Mouse (Mus musculus): ENCODE measurements around the gene A930033H14Rik.

DNA sequence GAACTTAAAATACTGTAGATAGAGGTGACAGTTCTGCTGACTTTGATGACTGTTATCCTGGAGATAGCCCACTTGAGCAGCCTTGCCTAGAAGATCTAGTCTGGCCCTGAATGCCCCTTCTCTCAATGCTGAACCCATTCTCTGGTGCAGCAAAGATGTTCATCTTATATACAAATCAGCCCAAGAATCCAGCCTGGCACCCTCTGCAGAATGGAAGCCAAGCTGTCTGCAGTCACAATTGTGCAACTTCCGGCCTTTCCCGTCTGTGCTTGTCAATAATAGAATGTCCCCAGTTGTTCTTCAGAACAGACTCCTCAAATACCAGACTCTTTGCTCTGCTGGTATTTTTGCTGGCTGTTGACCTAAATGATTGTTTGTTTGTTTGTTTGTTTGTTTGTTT is 27.6 kb upstream of the A930033H14Rik start:
- TF ChIP-seq CTCF (IDR thresholded peaks at IDR 0.05; ENCODE audit: low read depth, low read length) (no peak), TAL1 (conservative IDR thresholded peaks at IDR 0.05; ENCODE audit: low read depth, low read length) (no peak)

Measured in G1E (cell line).